Mouse (Mus musculus): ENCODE data around the gene Frmd4b.

- TF ChIP-seq CTCF (IDR thresholded peaks at IDR 0.05; ENCODE audit: low read depth, low read length) = no peak
- TF ChIP-seq POLR2AphosphoS5 (IDR thresholded peaks at IDR 0.05; ENCODE audit: insufficient replicate concordance, low read depth, low read length) = no peak
Observed at GRCm38 (mm10) chr6:97572226-97572625, 45.1 kb downstream of the Frmd4b start.
